Mouse (Mus musculus): ENCODE data around the gene Smad9. TPM values are rescaled to one million over a fixed set of nuclear protein-coding genes. Genes with fewer than 3 reads are reported as not detected.

Gene Smad9
- polyA plus RNA-seq, 2 experiments, result 0.07 TPM; not detected in 1

DNA sequence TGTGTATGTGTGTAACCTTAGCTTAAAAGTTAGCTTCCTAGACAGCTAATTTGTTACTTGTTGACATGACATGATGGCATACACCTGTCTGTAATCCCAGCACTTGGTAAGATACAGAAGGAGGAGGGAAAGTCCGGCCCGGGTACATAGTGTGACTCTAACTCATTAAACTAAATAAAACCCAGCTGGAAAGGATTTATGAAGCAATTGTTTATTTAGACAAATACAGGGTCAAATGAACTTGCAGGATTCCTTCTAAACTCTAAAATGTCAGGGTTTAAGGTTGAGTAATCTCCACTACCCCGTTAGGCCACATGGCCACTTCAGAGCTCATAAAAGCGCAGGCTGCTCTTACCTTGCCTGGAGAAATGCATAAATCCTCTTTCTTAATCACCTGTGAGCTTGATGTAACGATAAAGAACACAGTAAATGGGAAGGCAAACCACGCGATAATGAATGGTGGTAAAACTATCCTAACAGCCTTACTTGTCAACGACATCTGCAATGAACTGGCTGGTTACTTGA lies 23.7 kb upstream of the Smad9 start:
- H3K27me3 ChIP-seq (ENCODE audit: control insufficient read depth, insufficient read depth, low read length), result no peaks in the 10 kb centered on the region
- H3K9ac ChIP-seq (replicated peaks), result no peak overlapping the region
- ATAC-seq (ENCODE audit: insufficient read depth) (no peak), DNase-seq (ENCODE audit: low read depth in 3 of 3, low spot score in 3 of 3) (no peak)
- no peak overlapping the region for H3K4me3 ChIP-seq (ENCODE audit: insufficient read depth in 1 of 2, low read depth in 2 of 2, low read length in 2 of 2)
- H3K27ac ChIP-seq, result no peak overlapping the region
- 89% methylated on average over 8 of the region's 8 CpGs for WGBS (ENCODE audit: insufficient replicate concordance)
- peaks cover 49% of the 10 kb centered on the region for H3K36me3 ChIP-seq (replicated peaks; ENCODE audit: control insufficient read depth, insufficient read depth, low read depth)
- peaks cover 4 to 12% of the 10 kb centered on the region in 2 experiments; a peak in 3 of 4 replicates for H3K4me1 ChIP-seq (replicated peaks; ENCODE audit: control insufficient read depth in 2 of 2, insufficient read depth in 2 of 2, low read length in 1 of 2)
- TF ChIP-seq EP300 (IDR thresholded peaks at IDR 0.05; ENCODE audit: low read depth), result no peak
- TF ChIP-seq CTCF (IDR thresholded peaks at IDR 0.05; ENCODE audit: low read depth), result no peak
- no peaks in the 10 kb centered on the region for H3K9me3 ChIP-seq (ENCODE audit: control insufficient read depth, low read length)
- H3K4me2 ChIP-seq (ENCODE audit: low read depth), result no peak overlapping the region

DNA sequence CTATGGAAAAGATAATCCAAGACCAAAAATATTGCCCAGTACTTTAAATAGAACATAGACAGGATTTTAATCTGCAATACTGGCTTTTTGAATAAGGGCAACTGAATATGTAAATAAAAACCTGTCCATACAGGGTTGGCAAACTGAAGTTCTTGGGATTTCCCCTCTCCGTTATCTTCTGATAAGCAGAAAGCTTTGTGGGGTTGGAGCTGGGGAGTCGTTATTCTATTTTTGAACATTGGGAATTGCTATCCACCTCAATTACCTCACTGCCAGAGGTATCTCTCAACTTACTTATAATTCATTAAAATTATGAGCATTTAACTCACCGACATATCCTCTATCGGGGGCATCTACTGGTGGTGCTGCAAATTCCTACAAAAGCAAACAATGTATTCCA lies 23.0 kb upstream of the Smad9 start:
- 62% methylated on average over 4 of the region's 4 CpGs for WGBS (ENCODE audit: insufficient replicate concordance)
- H3K27me3 ChIP-seq (ENCODE audit: control insufficient read depth, insufficient read depth, low read length), result no peaks in the 10 kb centered on the region
- no peak overlapping the region for H3K9ac ChIP-seq (replicated peaks)
- no peaks in the 10 kb centered on the region for H3K9me3 ChIP-seq (ENCODE audit: control insufficient read depth, low read length)
- peaks cover 48% of the 10 kb centered on the region for H3K36me3 ChIP-seq (replicated peaks; ENCODE audit: control insufficient read depth, insufficient read depth, low read depth)
- DNase-seq (ENCODE audit: low read depth in 3 of 3, low spot score in 3 of 3) (no peak), ATAC-seq (ENCODE audit: insufficient read depth) (no peak)
- no peak overlapping the region for H3K4me3 ChIP-seq (ENCODE audit: insufficient read depth in 1 of 2, low read depth in 2 of 2, low read length in 2 of 2)
- H3K4me1 ChIP-seq (replicated peaks; ENCODE audit: control insufficient read depth in 2 of 2, insufficient read depth in 2 of 2, low read length in 1 of 2), result peaks cover 4 to 12% of the 10 kb centered on the region in 2 experiments; a peak in 3 of 4 replicates
- no peak for TF ChIP-seq CTCF (IDR thresholded peaks at IDR 0.05; ENCODE audit: low read depth)
- no peak for TF ChIP-seq EP300 (IDR thresholded peaks at IDR 0.05; ENCODE audit: low read depth)
- H3K4me2 ChIP-seq (ENCODE audit: low read depth), result no peak overlapping the region
- H3K27ac ChIP-seq, result no peak overlapping the region

DNA sequence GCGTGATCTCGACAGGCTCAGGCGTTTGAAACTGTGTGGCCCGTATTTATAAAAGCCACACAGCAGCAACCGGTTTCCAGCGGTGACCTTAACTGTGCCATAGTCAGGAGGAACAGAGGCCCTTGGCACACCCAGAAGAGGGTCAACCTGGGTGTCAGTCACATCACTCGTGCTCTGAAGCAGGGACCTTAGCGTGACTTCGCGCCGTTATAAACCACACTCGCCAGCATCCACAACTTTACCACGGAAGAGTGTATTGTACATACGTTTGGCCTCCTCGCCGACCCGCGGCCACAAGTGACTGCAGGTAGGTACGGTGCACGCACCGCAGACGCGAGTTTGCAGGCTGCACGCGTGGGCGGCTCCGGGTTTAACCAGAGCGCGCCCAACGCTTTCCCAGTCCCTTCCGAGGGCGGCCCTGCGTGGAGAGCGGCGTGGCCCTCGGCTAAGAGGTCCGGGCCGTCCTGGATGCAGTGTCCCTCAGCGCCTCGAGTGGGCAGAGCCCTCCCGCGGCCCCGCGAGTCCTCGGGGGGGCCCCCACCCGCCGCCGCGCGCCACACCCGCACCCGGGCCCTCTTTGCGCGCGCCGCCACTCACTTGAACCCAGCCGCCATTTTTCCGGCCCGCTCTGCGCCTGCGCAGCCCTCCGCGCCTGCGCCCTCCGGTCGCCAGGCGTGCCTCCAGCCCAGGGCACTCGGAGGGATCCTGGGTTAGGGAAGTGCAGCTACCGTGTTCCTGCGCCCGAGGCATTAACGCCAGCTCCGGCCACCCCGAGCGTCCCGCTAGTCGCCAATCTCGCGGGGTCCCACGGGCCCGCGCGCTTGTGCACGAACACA lies 20.8 kb upstream of the Smad9 start:
- Histone ChIP-seq H3K27ac (peak overlapping the region; percentile 92), H3K4me3 (ENCODE audit: insufficient read depth in 1 of 2, low read depth in 2 of 2, low read length in 2 of 2) (peak overlapping the region; percentile 76 to 82), H3K9ac (replicated peaks) (peak overlapping the region; percentile 89), H3K4me1 (replicated peaks; ENCODE audit: control insufficient read depth in 2 of 2, insufficient read depth in 2 of 2, low read length in 1 of 2) (peaks cover 4 to 12% of the 10 kb centered on the region in 2 experiments; a peak in 3 of 4 replicates), H3K9me3 (ENCODE audit: control insufficient read depth, low read length) (no peaks in the 10 kb centered on the region), H3K36me3 (replicated peaks; ENCODE audit: control insufficient read depth, insufficient read depth, low read depth) (peaks cover 26% of the 10 kb centered on the region), H3K27me3 (ENCODE audit: control insufficient read depth, insufficient read depth, low read length) (no peaks in the 10 kb centered on the region), H3K4me2 (ENCODE audit: low read depth) (peak overlapping the region; percentile 86)
- no peak for TF ChIP-seq EP300 (IDR thresholded peaks at IDR 0.05; ENCODE audit: low read depth)
- TF ChIP-seq CTCF (IDR thresholded peaks at IDR 0.05; ENCODE audit: low read depth), result no peak
- DNase-seq (ENCODE audit: low read depth in 3 of 3, low spot score in 3 of 3) (peak; percentile 70), ATAC-seq (ENCODE audit: insufficient read depth) (peak; percentile 93)
- under 1% methylated on average over 83 of the region's 84 CpGs for WGBS (ENCODE audit: insufficient replicate concordance)

DNA sequence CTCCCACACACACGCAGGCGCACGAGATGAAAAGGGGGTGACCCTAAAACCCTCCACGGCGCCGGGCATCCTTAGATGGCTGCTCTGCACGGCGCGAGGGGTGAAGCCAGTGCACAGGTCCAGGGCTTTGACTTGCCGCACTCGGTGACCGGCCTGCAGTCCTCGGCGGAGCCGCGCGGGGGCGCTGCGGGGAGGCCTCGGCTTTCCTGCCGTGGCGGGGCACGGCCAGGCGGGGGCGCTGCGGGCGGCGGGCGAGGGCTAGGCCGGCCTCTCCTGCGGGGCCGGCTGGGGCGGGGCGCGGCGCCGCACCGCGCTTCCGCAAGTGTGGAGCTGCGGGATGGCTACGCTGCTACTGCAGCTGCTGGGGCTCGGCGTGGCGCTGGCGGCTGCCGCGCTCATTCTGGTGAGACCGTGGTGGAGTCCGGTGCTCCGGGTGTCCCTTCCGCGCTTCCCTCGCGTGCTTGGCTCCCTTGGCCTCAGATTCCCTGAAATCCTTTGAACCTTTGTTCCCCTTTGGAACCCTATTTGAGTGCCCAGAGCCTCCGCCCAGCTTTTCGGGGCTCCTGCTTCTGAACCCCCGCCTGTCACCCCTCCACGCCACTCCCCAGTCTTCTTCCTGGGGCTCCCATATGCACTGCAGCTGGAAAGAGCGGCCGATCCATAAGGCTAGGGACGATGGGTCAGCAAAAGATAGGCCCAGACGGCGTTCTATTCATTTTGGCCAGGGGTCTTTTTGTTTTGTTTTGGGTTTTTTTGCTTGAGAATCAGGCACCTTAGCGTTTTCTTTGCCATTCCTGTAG lies 19.9 kb upstream of the Smad9 start, which contains the start of the genes Exosc8 and Alg5:
Gene Exosc8 (minus strand): TSS at position 147 of the 800 bp plus-strand sequence.
Gene Alg5 (plus strand): TSS at position 293 of the 800 bp plus-strand sequence.
- Histone ChIP-seq H3K27ac (peak within 1 kb of the TSS; percentile 92), H3K4me2 (ENCODE audit: low read depth) (peak within 1 kb of the TSS; percentile 86), H3K27me3 (ENCODE audit: control insufficient read depth, insufficient read depth, low read length) (no peaks in the 10 kb centered on the region), H3K4me1 (replicated peaks; ENCODE audit: control insufficient read depth in 2 of 2, insufficient read depth in 2 of 2, low read length in 1 of 2) (peaks cover 4 to 12% of the 10 kb centered on the region in 2 experiments; a peak in 3 of 4 replicates), H3K36me3 (replicated peaks; ENCODE audit: control insufficient read depth, insufficient read depth, low read depth) (peaks cover 18% of the 10 kb centered on the region), H3K9ac (replicated peaks) (peak within 1 kb of the TSS; percentile 89), H3K9me3 (ENCODE audit: control insufficient read depth, low read length) (no peaks in the 10 kb centered on the region), H3K4me3 (ENCODE audit: insufficient read depth in 1 of 2, low read depth in 2 of 2, low read length in 2 of 2) (peak within 1 kb of the TSS; percentile 82 to 89)
- WGBS (ENCODE audit: insufficient replicate concordance), result under 1% methylated on average over 61 of the region's 65 CpGs
- peak; percentile 85 for ATAC-seq (ENCODE audit: insufficient read depth)
- DNase-seq (ENCODE audit: low read depth in 3 of 3, low spot score in 3 of 3), result peak; percentile 47 to 61 (median 50)
- peak; percentile 89 for TF ChIP-seq CTCF (IDR thresholded peaks at IDR 0.05; ENCODE audit: low read depth)
- TF ChIP-seq EP300 (IDR thresholded peaks at IDR 0.05; ENCODE audit: low read depth), result no peak

Measured in liver, embryonic 14.5 days (tissue).